Mouse (Mus musculus) regulatory T cell (primary cell): Measurements from ENCODE around the gene N4bp1.

Experiments used
- in situ Hi-C: fragments of 300-600 bp; cut with MboI, MseI; formaldehyde crosslinking; loops from one replicate; pipeline ENCODE4 v1.15.1; 2025; ENCODE audit warnings: high pct_unique_total_duplicates

N4bp1 gene

DNA sequence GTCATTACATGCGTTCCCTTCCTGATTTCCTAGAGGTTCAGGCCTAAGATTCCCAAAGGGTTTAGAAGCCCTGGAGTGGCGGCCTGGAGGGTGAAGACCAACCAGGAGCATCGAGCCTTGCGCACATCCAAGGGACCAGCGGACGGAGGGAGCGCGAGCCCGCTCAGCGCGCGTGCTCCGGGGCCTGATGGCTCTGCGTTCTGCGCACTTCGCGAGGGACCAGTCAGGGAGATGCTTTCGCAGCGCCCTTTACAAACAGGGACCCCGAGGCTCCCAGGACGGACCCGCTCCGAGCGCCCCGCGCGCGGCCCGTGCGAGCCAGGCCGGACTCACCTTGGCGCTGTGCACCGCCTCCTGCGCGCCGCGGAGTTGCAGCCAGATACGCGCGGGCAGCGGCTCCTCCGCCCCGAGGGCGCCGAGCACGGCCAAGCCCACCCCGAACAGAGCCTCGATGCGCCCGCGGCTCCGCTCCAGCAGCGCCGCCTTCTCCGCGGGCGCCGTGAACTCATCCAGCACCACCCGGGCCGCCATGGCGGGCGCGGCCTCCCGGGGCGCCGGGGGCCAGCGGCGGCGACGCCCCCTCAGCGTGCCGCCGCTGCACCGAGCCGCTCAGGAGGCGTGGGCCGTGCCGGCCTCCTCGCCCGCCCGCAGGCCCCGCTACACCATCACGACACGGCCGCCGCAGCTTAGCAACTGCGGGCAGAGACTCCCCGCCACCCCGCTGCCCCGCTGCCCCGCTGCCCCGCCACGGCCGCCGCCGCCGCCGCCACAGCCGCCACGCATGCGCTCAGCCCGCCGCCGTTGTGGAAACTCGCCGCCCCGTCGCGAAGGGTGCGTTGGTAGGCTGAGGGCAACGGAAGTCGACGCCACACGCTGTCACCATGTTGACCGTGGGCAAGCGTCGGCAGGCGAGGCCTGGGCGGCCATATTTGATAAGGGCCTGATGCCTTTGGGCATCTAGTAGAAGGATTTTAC lies at the start of gene N4bp1:
N4bp1 (minus strand) TSS at position 770 of the 975 bp plus-strand sequence.
- in situ Hi-C loops, result loop anchor here (25.0 kb wide), 1 partner anchor 147 kb away; the partner anchor contains the start of genes Gm10638 and Siah1a

- in situ Hi-C loops, result no loop called here
These were observed 49.8 kb upstream of the N4bp1 start for GRCm38 (mm10) chr8:86934841-86935240.

GRCm38 (mm10) chr8:86934393-86934792 lies 49.3 kb upstream of the N4bp1 start:
- in situ Hi-C loops, result no loop called here

DNA sequence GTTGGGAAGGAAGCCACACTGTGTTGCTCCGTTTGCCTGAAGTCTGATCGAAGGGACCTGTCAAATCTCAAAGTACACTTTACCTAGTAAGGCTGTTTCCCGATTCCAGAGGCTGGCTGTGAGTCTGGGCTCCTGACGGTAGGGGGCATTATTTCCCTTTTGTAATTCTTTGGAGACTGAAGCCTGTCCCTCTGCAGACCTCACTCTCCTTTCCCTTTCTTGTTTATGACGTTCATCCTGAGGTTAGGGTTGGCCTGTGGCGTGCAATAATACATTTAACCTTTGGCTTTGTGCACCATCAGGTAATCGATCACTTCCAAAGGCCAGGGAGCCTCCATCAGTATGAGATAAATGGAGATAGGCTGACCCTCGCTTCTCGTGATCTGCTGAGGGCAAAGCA lies 48.8 kb upstream of the N4bp1 start:
- in situ Hi-C loops, result no loop called here

- in situ Hi-C loops, result no loop called here
These were observed 41.2 kb upstream of the N4bp1 start for GRCm38 (mm10) chr8:86926237-86926636.

GRCm38 (mm10) chr8:86923219-86923835 lies 38.3 kb upstream of the N4bp1 start:
- in situ Hi-C loops, result loop anchor here (25.0 kb wide), 1 partner anchor 1236 kb away; no protein-coding TSS in a partner anchor

- in situ Hi-C loops, result loop anchor here (25.0 kb wide), 1 partner anchor 1235 kb away; no protein-coding TSS in a partner anchor
These were observed 37.6 kb upstream of the N4bp1 start for GRCm38 (mm10) chr8:86922673-86923072.

- in situ Hi-C loops, result loop anchor here (25.0 kb wide), 1 partner anchor 1235 kb away; no protein-coding TSS in a partner anchor
These were observed 37.1 kb upstream of the N4bp1 start for GRCm38 (mm10) chr8:86922141-86922540.

DNA sequence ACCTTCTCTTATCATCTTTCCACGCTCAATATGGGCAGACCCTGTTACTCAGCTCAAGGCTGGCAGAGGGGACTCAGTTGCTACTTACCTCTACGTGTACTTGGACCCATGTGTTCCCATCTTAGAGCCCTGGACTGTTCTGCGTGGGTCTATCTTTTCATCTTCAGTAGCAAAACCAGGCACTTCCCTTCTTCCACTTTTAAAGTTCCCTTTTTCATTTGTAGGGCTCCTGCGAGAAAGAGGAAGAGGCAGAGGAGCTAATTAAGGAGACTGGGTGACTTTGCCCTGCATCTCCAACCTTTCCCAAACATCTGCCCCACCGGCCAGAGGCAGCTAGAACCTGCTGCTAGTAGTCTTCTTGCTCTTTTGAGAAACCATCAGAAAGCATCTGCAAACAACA lies 35.9 kb upstream of the N4bp1 start:
- in situ Hi-C loops, result loop anchor here (25.0 kb wide), 1 partner anchor 1234 kb away; no protein-coding TSS in a partner anchor

DNA sequence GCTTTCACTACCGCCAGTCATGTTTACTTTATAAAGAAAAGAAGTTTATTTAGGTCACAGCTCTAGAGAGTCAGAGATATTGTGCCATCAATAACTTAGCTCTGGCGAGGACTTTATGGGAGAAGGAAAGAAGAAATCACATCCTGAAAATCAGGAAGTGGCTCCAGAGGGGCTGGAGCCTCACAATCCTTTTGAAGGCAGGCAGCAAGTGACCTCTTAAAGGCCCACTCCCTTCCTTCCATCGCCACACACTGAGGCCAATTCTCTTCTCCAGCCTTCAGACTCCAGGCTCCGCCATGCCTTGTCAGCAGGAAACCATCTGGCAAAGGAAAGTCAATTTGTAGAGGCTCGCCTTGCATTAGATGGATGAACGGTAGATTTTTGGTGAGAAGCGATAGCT lies 35.4 kb upstream of the N4bp1 start:
- in situ Hi-C loops, result loop anchor here (25.0 kb wide), 1 partner anchor 1233 kb away; no protein-coding TSS in a partner anchor

DNA sequence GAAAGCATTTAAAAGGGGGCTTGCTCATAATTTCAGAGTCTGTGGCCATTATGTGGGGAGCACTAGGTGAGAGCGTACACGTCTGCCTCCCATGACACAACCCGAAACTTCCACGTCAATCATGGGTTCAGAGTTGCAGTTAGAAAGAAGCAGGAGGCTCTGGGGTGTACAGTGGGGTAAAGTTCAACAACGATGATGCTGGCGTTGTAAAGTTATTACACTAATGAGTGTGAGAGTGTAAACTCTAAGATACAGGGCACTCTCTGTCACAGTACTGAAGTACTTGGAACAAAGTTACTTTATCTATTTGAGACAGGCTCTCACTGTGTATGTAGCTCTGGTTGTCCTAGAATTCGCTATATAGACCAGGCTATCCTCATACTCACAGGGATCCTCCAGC lies 35.0 kb upstream of the N4bp1 start:
- in situ Hi-C loops, result loop anchor here (25.0 kb wide), 1 partner anchor 1233 kb away; no protein-coding TSS in a partner anchor

- in situ Hi-C loops, result loop anchor here (25.0 kb wide), 1 partner anchor 1232 kb away; no protein-coding TSS in a partner anchor
These were observed 34.2 kb upstream of the N4bp1 start for GRCm38 (mm10) chr8:86919262-86919661.

GRCm38 (mm10) chr8:86918093-86918492 lies 33.0 kb upstream of the N4bp1 start:
- in situ Hi-C loops, result loop anchor here (25.0 kb wide), 1 partner anchor 1231 kb away; no protein-coding TSS in a partner anchor

DNA sequence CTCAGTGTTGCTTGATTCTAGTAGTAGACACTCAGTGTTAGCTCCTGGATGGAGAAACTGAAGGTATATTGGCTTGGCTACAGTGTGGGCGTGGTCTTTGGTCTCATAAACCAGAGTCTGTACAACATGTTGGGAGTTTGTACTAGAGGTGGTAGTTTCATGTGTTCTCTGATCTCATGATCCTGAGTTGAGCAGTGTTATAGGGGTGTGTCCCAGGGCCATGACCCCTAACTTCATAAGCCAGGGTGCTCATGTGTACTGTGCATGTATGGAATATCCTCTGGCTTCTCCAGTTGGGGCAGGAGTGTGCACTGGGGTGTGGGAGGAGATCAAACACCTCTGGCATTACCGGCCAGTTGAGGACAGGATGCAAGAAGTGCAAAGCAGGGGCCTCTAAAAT lies 32.6 kb upstream of the N4bp1 start:
- in situ Hi-C loops, result loop anchor here (25.0 kb wide), 1 partner anchor 1230 kb away; no protein-coding TSS in a partner anchor

GRCm38 (mm10) chr8:86916369-86916768 lies 31.3 kb upstream of the N4bp1 start:
- in situ Hi-C loops, result loop anchor here (25.0 kb wide), 1 partner anchor 1229 kb away; no protein-coding TSS in a partner anchor

DNA sequence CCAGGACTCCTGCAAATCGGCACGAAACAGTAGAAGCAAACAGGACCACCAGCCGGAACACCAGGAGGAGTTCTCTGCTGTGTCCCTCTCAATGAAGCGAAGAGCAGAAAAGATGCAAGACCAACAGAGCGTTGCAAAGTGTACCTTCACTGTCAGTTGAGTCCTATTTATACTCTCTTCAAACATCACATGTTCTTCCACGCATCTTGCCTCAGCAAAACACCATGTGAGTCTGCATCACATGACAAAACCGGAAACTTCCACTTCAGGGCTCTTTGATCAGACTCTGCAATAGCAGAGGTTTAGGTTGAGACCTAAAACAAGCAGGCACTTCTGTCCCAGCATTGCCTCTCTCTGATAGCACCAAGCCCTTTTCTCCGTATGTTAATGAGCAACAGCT lies 26.1 kb upstream of the N4bp1 start:
- in situ Hi-C loops, result loop anchor here (25.0 kb wide), 1 partner anchor 1224 kb away; no protein-coding TSS in a partner anchor

DNA sequence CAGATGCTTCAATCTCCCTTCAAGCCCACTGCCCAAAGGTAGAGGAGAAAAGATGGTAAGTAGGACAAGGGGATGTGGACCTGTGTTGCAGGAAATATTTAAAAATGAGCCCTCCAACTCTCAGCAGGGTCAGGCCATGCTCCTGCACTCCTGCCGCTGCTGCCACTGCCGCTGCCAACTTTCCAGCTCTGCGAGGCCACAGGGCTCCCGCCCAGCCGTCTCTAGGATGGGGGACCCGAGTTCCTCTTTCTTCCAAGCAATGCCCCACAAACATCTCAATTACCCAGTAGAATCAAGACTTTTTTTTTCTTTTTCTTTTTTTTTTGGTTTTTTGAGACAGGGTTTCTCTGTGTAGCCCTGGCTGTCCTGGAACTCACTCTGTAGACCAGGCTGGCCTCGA lies 25.2 kb upstream of the N4bp1 start:
- in situ Hi-C loops, result loop anchor here (25.0 kb wide), 1 partner anchor 1223 kb away; no protein-coding TSS in a partner anchor

DNA sequence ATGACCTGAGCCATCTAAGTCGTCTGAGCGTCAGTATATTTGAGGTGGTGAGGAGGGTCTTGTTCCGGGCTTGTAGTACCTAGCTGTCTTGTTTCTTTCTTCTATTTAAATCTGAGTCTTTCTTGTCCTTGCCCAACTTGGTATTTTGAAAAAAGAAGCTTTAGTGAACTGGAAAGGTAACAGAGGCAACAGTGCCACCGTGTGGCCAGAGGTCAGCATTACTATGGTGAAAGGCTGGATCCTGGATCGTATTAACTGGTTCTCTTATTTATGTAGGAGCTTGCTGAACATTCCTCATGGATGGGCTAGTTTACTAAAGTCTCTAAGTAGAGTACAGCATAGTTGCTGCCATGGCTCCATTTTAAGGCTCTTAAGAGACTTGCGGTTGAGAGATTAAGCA lies 23.5 kb upstream of the N4bp1 start:
- in situ Hi-C loops, result loop anchor here (5.0 to 25.0 kb wide), 3 partner anchors 264 to 1221 kb away; no protein-coding TSS in a partner anchor

GRCm38 (mm10) chr8:86904911-86905310 lies 19.9 kb upstream of the N4bp1 start:
- in situ Hi-C loops, result loop anchor here (5.0 to 25.0 kb wide), 3 partner anchors 260 to 1218 kb away; no protein-coding TSS in a partner anchor

DNA sequence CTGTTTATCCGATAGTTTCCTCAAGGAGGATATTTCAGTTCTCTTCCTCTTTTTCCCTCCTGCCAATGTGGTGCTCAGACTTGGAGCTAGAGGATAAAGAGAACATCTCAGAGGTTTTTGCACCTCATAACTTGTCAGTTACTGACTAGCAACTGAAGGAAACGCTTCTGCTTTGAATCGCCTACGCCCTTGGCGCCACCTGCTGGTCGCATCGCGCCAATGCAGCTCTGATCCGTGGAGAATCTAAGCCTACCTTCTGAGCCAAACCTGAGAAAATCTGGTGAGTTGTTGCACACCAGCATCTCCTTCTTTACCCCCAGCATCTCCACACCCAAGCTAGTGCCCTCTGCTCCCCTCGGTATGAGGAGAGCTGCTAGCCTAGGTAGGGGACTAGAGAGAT lies 18.0 kb upstream of the N4bp1 start:
- in situ Hi-C loops, result loop anchor here (10.0 to 25.0 kb wide), 2 partner anchors 258 to 1216 kb away; no protein-coding TSS in a partner anchor

- in situ Hi-C loops, result loop anchor here (10.0 to 25.0 kb wide), 2 partner anchors 258 to 1215 kb away; no protein-coding TSS in a partner anchor
These were observed 17.6 kb upstream of the N4bp1 start for GRCm38 (mm10) chr8:86902656-86903055.
